Mouse (Mus musculus): ENCODE results near the gene Nt5c3b. TPM values are rescaled to one million over a fixed set of nuclear protein-coding genes. Genes with fewer than 3 reads are reported as not detected.

Gene Nt5c3b
- total and polyA plus RNA-seq, 2 experiments from 2014 or later = 63.0 to 113 TPM

- peaks cover 15% of the 10 kb centered on the region for H3K36me3 ChIP-seq (ENCODE audit: insufficient read depth)
- no peak overlapping the region for H3K9ac ChIP-seq
- H3K27me3 ChIP-seq (ENCODE audit: insufficient read depth, low read length) = no peaks in the 10 kb centered on the region
- ATAC-seq (no peak), DNase-seq (no peak)
- 84% methylated on average over 4 of the region's 4 CpGs for WGBS
- no peak for TF ChIP-seq CTCF (IDR thresholded peaks at IDR 0.05; ENCODE audit: low read depth)
- H3K27ac ChIP-seq (ENCODE audit: low read depth, low read length) = no peak overlapping the region
- no peaks in the 10 kb centered on the region for H3K9me3 ChIP-seq (ENCODE audit: low read length)
- H3K4me1 ChIP-seq (ENCODE audit: insufficient read depth) = no peaks in the 10 kb centered on the region
- H3K4me2 ChIP-seq (ENCODE audit: low read depth) = no peak overlapping the region
- H3K4me3 ChIP-seq (ENCODE audit: low read depth, low read length) = no peak overlapping the region
Observed at GRCm38 (mm10) chr11:100457247-100457646, 15.6 kb upstream of the Nt5c3b start.

DNA sequence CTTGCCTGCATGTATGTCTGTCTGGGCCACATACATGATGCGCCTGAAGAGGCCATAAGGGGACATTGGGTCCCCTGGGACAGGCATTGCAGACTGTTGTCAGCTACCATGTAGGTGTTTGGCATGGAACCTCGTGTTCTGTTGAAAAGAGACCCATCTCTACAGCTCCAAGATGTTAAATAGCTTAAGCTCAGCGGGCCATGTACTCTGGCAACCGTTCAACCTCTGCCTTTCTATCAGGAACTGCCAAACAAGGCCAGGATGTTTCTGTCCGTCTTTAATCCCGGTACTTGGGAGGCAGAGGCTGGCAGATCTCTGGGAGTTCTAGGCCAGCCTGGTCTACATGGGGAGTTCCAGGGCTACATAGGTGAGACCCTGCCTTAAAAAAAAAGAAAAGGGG is 1.0 kb upstream of the Nt5c3b start:
- no peak for DNase-seq
- peaks cover 2% of the 10 kb centered on the region; the same call in 1 of the 2 replicates for H3K36me3 ChIP-seq (ENCODE audit: insufficient read depth)
- 76% methylated on average over 6 of the region's 6 CpGs for WGBS

DNA sequence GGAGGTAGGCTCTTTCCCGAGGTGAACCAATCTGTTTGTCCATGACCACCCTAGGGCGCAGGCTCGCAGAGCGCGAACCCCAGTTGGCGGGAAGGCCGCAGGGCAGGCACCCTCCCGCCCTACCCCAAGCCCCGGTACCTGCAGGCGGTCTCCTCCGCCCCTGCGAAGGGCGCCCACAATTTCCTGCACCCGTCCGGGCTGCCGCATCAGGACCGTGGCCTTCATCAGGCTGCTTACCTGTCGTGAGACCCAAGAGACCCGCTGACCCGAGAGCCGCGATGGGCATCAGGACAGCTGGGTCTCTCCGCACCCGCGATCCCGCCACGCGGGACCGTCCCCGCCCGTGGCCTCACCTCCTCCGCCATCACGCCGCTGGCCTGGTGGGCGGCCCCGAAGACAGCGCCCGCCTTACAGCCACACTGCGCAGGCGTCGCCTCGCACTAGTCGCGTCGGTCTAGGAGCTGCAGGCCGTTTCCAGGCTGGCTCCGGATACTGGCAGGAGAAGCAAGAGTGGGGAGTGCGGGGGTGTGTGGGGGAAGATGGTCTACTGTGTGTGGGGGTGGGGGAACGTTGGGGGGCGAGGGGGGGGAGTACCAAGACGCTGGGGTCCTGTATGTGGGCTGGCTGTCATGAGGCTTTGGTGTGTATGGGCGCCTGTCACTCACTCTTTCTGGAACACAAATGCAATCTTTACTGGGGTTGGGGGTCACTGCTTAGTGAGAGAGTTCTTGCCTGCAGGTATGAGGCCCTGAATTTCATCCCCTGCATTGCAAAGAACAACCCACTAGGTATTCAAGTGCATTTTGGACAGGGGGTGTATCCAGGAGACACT is 701 bp downstream of the Nt5c3b start:
- H3K4me3 ChIP-seq (ENCODE audit: low read depth, low read length) = peak overlapping the region; percentile 85
- H3K4me1 ChIP-seq (ENCODE audit: insufficient read depth) = peaks cover 7% of the 10 kb centered on the region
- peak overlapping the region; percentile 77 for H3K27ac ChIP-seq (ENCODE audit: low read depth, low read length)
- H3K4me2 ChIP-seq (ENCODE audit: low read depth) = peak overlapping the region; percentile 83
- TF ChIP-seq CTCF (IDR thresholded peaks at IDR 0.05; ENCODE audit: low read depth) = 0 out of 2 replicates have a peak, but pooled peaks have one; percentile 8
- no peaks in the 10 kb centered on the region for H3K27me3 ChIP-seq (ENCODE audit: insufficient read depth, low read length)
- WGBS = 3% methylated on average over 48 of the region's 52 CpGs
- peak; percentile 90 for DNase-seq
- ATAC-seq = peak; percentile 100
- no peaks in the 10 kb centered on the region for H3K9me3 ChIP-seq (ENCODE audit: low read length)
- peaks cover 15% of the 10 kb centered on the region for H3K36me3 ChIP-seq (ENCODE audit: insufficient read depth)
- peak overlapping the region; percentile 95 for H3K9ac ChIP-seq

More for the DNA sequence above, 1.0 kb upstream of the Nt5c3b start:
- no peak for ATAC-seq
- H3K27me3 ChIP-seq (ENCODE audit: insufficient read depth, low read length) = no peaks in the 10 kb centered on the region
- H3K9ac ChIP-seq = no peak overlapping the region
- no peak overlapping the region for H3K27ac ChIP-seq (ENCODE audit: low read depth, low read length)
- no peak for TF ChIP-seq CTCF (IDR thresholded peaks at IDR 0.05; ENCODE audit: low read depth)
- H3K9me3 ChIP-seq (ENCODE audit: low read length) = no peaks in the 10 kb centered on the region
- H3K4me1 ChIP-seq (ENCODE audit: insufficient read depth) = peaks cover 7% of the 10 kb centered on the region
- H3K4me3 ChIP-seq (ENCODE audit: low read depth, low read length) = no peak overlapping the region
- no peak overlapping the region for H3K4me2 ChIP-seq (ENCODE audit: low read depth)

- no peak overlapping the region for H3K4me2 ChIP-seq (ENCODE audit: low read depth)
- TF ChIP-seq CTCF (IDR thresholded peaks at IDR 0.05; ENCODE audit: low read depth) = no peak
- no peak overlapping the region for H3K4me3 ChIP-seq (ENCODE audit: low read depth, low read length)
- DNase-seq = no peak
- H3K27ac ChIP-seq (ENCODE audit: low read depth, low read length) = no peak overlapping the region
- 78% methylated on average over 1 of the region's 1 CpGs for WGBS
- peaks cover 7% of the 10 kb centered on the region for H3K4me1 ChIP-seq (ENCODE audit: insufficient read depth)
- H3K27me3 ChIP-seq (ENCODE audit: insufficient read depth, low read length) = no peaks in the 10 kb centered on the region
- no peak overlapping the region for H3K9ac ChIP-seq
- no peak for ATAC-seq
- peaks cover 26% of the 10 kb centered on the region for H3K36me3 ChIP-seq (ENCODE audit: insufficient read depth)
- H3K9me3 ChIP-seq (ENCODE audit: low read length) = no peaks in the 10 kb centered on the region
Observed at GRCm38 (mm10) chr11:100437901-100438300, 3.7 kb downstream of the Nt5c3b start.

DNA sequence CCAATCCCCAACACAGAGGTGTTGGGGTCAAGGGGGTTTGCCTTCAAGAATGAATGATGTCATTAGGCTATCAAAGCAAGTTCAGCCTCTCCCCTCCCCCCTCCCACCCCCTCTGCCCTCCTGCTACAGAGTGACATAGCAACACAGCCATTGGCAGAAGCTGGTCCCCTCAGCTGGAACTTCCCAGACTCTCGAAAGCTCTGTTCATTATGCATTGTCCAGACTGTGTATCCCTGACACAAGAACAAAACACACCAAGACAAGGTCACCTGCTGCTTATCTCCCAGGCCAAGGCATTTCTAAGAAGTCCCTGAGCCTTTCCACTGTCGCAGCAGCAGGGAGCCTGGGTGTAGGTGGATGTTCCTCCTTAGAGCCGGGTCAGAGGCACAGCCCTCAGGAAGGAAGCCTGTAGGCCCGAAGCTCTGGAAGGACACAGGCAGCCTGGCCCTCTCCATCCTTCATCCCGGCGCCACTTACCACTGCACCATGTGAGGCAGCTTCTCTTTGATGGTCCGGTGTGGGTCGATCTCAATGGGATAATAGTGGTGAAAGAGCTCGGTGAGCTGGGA is 5.8 kb downstream of the Nt5c3b start:
- DNase-seq (no peak), ATAC-seq (no peak)
- WGBS = 78% methylated on average over 9 of the region's 9 CpGs
- TF ChIP-seq CTCF (IDR thresholded peaks at IDR 0.05; ENCODE audit: low read depth) = no peak
- Histone ChIP-seq H3K4me1 (ENCODE audit: insufficient read depth) (peaks cover 7% of the 10 kb centered on the region), H3K4me2 (ENCODE audit: low read depth) (no peak overlapping the region), H3K4me3 (ENCODE audit: low read depth, low read length) (no peak overlapping the region), H3K27me3 (ENCODE audit: insufficient read depth, low read length) (no peaks in the 10 kb centered on the region), H3K9ac (no peak overlapping the region), H3K27ac (ENCODE audit: low read depth, low read length) (no peak overlapping the region), H3K9me3 (ENCODE audit: low read length) (no peaks in the 10 kb centered on the region), H3K36me3 (ENCODE audit: insufficient read depth) (peaks cover 26% of the 10 kb centered on the region)

DNA sequence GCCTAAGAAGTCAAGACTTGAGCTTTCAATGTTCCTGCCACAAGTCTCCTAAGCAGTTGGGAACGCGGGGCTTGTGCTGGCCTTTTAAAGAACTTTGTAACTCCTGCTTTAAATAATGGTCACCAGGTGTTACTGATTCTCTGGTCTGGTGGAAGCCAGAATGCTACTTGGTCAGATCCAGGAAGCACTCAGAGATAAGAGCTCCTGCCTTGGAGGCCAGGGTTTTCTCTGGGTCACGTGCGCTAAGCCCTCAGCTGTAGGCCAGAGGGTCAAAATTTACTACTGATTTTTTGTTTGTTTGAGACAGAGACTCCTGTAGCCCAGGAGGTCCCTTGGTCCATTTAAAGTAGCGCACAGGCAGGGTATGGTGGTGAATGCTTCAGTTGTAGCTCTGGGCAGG is 9.6 kb downstream of the Nt5c3b start:
- ATAC-seq = no peak
- Histone ChIP-seq H3K4me2 (ENCODE audit: low read depth) (no peak overlapping the region), H3K36me3 (ENCODE audit: insufficient read depth) (peaks cover 36% of the 10 kb centered on the region), H3K27me3 (ENCODE audit: insufficient read depth, low read length) (no peaks in the 10 kb centered on the region), H3K4me3 (ENCODE audit: low read depth, low read length) (no peak overlapping the region), H3K27ac (ENCODE audit: low read depth, low read length) (no peak overlapping the region), H3K9me3 (ENCODE audit: low read length) (no peaks in the 10 kb centered on the region), H3K4me1 (ENCODE audit: insufficient read depth) (no peaks in the 10 kb centered on the region), H3K9ac (no peak overlapping the region)
- WGBS = 97% methylated on average over 5 of the region's 5 CpGs
- no peak for TF ChIP-seq CTCF (IDR thresholded peaks at IDR 0.05; ENCODE audit: low read depth)
- no peak for DNase-seq

DNA sequence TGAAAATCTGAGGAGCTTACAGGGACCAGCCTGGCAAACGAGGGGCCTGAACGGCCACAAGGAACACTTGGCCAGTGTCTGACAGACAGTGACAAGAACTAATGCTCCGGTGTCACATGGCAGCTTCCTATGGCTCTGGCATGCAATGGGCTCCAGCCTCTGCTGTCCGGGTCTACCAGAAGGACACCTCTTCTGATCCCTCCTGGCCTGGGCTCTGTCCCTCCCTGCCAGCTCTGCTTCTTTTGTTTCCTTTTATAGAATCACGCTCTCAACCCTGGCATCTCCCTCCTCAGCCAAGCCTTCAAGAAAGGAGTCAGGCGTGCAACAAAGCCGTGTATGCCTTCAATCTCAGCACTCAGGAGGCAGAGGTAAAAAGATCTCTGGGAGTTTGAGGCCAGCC is 11.6 kb downstream of the Nt5c3b start:
- ATAC-seq (no peak), DNase-seq (no peak)
- H3K4me3 ChIP-seq (ENCODE audit: low read depth, low read length) = no peak overlapping the region
- no peak for TF ChIP-seq CTCF (IDR thresholded peaks at IDR 0.05; ENCODE audit: low read depth)
- H3K9me3 ChIP-seq (ENCODE audit: low read length) = no peaks in the 10 kb centered on the region
- no peak overlapping the region for H3K9ac ChIP-seq
- peaks cover 23% of the 10 kb centered on the region for H3K36me3 ChIP-seq (ENCODE audit: insufficient read depth)
- no peaks in the 10 kb centered on the region for H3K27me3 ChIP-seq (ENCODE audit: insufficient read depth, low read length)
- WGBS = 71% methylated on average over 7 of the region's 7 CpGs
- H3K4me1 ChIP-seq (ENCODE audit: insufficient read depth) = no peaks in the 10 kb centered on the region
- no peak overlapping the region for H3K27ac ChIP-seq (ENCODE audit: low read depth, low read length)
- no peak overlapping the region for H3K4me2 ChIP-seq (ENCODE audit: low read depth)
